Mouse (Mus musculus) T-helper 2 cell (primary cell): ENCODE measurements around the gene Gjb3.

ENCODE experiments used
- in situ Hi-C: fragments of 300-600 bp; cut with MboI, MseI; formaldehyde crosslinking; loops from one replicate; pipeline ENCODE4 v1.15.1; 2025; ENCODE audit warnings: high pct_unique_total_duplicates

Gjb3 gene

DNA sequence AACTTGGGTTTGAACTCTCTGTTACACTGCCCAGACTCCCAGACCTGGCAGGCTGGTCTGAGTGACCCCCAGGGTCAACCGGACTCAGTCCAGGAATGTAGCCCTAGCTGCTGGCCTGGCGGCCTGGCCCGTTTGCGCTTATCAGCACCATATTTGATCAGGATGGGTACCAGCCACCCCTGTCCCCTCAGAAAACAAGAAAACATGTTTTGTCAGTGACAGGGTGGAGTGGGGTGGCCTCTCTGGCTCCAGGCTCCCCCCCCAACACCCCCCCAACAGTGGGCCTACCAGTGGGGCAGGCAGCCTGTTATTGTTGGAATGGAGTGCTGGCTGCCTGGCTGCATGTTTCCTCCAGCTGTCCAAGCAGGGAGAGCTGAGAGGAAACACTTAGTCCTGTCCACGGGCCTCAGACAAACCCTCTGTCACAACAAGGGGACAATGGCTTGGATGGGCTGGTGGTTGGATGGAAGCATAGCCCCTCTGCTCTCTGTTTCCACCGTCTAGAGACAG, 41.5 kb downstream of the Gjb3 start:
- in situ Hi-C loops: no loop called here

DNA sequence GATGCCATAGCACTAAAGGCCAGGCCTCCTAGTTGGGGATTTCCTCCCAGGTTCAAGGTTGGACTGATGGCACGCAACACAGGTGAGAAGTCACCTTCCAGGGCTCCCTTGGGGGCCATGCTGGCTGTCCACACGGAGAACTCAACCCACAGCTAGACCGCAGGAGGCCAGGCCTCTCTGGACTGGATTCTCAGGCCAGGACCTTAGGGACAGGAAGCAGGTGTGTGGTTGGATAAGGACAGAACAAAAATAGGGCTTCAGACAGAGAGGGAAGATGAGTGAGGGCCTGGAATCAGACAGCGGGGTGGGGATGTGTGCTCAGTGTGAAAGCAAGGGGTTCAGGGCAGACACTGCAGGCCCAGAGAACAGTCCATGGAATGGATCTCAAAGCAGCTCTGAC, 43.7 kb downstream of the Gjb3 start:
- in situ Hi-C loops: no loop called here

DNA sequence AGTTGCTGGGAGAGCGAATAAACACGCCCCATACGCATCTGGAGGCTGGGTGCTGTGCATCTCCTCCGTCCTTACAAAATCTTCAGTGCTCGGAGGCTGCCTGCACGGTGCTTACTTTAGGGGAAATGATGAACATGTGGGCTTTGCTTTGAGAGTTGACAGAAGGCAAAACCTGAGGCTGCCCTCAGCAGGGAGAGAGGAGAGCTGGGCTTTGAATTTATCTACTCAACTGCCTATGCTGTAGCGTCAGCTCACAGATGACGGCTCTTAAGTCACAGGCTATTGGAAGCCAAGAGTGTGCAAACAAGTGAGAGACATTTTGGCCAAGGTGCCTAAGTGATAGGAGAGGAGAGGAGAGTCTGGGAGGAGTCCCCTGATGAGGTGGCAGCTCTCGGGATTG, 51.4 kb downstream of the Gjb3 start:
- in situ Hi-C loops: no loop called here

DNA sequence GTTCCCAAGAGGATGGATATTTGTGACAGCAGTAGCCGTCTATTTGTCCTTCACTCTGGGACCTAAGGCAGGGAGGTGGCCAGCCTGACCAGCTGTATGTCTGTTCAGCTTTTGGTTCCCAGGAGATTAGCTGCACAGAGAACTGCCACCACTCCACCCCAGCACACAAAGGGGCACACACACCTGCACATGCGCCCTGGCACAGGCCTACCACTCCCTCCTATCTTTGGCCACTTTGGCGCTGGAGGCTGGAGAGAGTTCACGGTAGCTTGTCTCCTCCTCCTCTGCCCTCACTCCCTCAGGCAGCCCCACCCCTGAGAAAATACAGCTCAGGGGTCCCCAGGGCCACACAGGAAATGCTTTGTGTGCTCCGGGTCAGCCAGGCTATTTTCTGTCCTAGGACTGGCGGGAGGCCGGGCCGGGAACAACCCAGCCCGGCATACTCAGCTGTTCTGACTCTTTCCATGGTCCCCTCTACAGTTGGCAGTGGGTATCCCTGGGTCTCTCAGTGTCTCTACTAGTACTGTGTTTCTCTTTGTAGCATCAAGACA, 52.1 kb downstream of the Gjb3 start:
- in situ Hi-C loops: no loop called here
